Mouse (Mus musculus) intestine, embryonic 14.5 days (tissue): ENCODE results near the gene Arhgap33. TPM values are rescaled to one million over a fixed set of nuclear protein-coding genes. Genes with fewer than 3 reads are reported as not detected.

Experiments used
- ATAC-seq: fragments of 200-750 bp; cut with Nextera tagmentation; replicated peaks from 2 replicates; pipeline ENCODE4 v1.8.0; 2017; ENCODE audit warnings: low read depth, moderate number of reproducible peaks, moderate TSS enrichment, moderate library complexity; ENCODE audit not compliant: low FRiP score, low TSS enrichment
- DNase-seq: peaks from one replicate; pipeline ENCODE4 v3.0.0-alpha.2; 2018; ENCODE audit warnings: low spot score
- H3K27ac ChIP-seq: fragments of 300-500 bp; sonication (generic); 2 replicates; pipeline ENCODE4 v1.5.1; 2014; ENCODE audit warnings: low read depth, mild to moderate bottlenecking, control low read depth
- H3K27me3 ChIP-seq: fragments of 300-500 bp; sonication (generic); replicated peaks from 2 replicates; pipeline ENCODE4 v1.6.1; 2014; ENCODE audit warnings: low read length, control low read depth; ENCODE audit not compliant: control insufficient read depth, insufficient read depth
- H3K36me3 ChIP-seq: fragments of 300-500 bp; sonication (generic); 2 replicates; pipeline ENCODE4 v1.6.1; 2014; ENCODE audit warnings: low read length, control low read depth; ENCODE audit not compliant: control insufficient read depth, insufficient read depth
- H3K4me1 ChIP-seq: fragments of 300-500 bp; sonication (generic); replicated peaks from 2 replicates; pipeline ENCODE4 v1.6.1; 2014; ENCODE audit warnings: low read length, control low read depth, mixed read lengths; ENCODE audit not compliant: control insufficient read depth, insufficient read depth
- H3K4me2 ChIP-seq: fragments of 300-500 bp; sonication (generic); 2 replicates; pipeline ENCODE4 v1.6.1; 2014; ENCODE audit warnings: low read length
- H3K4me3 ChIP-seq: fragments of 300-500 bp; sonication (generic); 2 replicates; pipeline ENCODE4 v1.5.1; 2014; ENCODE audit warnings: low read depth, low read length, control low read depth, mixed read lengths
- H3K9ac ChIP-seq: fragments of 300-500 bp; sonication (generic); 2 replicates; pipeline ENCODE4 v1.6.1; 2014; ENCODE audit warnings: mild to moderate bottlenecking, low read length
- H3K9me3 ChIP-seq: fragments of 300-500 bp; sonication (generic); 2 replicates; pipeline ENCODE4 v1.6.1; 2016; ENCODE audit warnings: low read length, control low read depth; ENCODE audit not compliant: control insufficient read depth
- WGBS: fragments of 180-500 bp; shearing (Covaris S2); extraction: QIAGEN DNeasy Blood & Tissue Kit; methylation state at CpG from one replicate; pipeline ENCODE4 v1.1.7; 2014; 5-methylcytosine and 5-hydroxymethylcytosine counted together
- polyA plus RNA-seq: library from polyadenylated mRNA; unstranded; fragments of >200 nt; fragmentation: Nextera tagmentation; extraction: Ambion mirVana; gene quantifications from 2 replicates; pipeline ENCODE4 v1.2.1, GENCODE M21; 2014

Arhgap33 gene
- polyA plus RNA-seq, 1 experiment from 2014 or later: 11.9 TPM

GRCm38 (mm10) chr7:30549880-30550279, 15.0 kb upstream of the Arhgap33 start:
- 92% methylated on average over 2 of the region's 2 CpGs for WGBS
- no peak for DNase-seq
- H3K9ac ChIP-seq: no peak overlapping the region

GRCm38 (mm10) chr7:30544327-30544726, 9.5 kb upstream of the Arhgap33 start:
- peaks cover 65% of the 10 kb centered on the region for H3K36me3 ChIP-seq
- WGBS: 94% methylated on average over 2 of the region's 2 CpGs
- no peaks in the 10 kb centered on the region for H3K27me3 ChIP-seq
- H3K4me1 ChIP-seq: no peaks in the 10 kb centered on the region
- H3K4me2 ChIP-seq: no peak overlapping the region
- DNase-seq (no peak), ATAC-seq (no peak)
- no peaks in the 10 kb centered on the region for H3K9me3 ChIP-seq
- no peak overlapping the region for H3K9ac ChIP-seq
- no peak overlapping the region for H3K4me3 ChIP-seq
- H3K27ac ChIP-seq: no peak overlapping the region

More at GRCm38 (mm10) chr7:30549880-30550279, 15.0 kb upstream of the Arhgap33 start:
- no peaks in the 10 kb centered on the region for H3K27me3 ChIP-seq
- no peak overlapping the region for H3K4me3 ChIP-seq
- no peak overlapping the region for H3K27ac ChIP-seq
- no peaks in the 10 kb centered on the region for H3K9me3 ChIP-seq
- ATAC-seq: no peak
- H3K4me2 ChIP-seq: no peak overlapping the region
- H3K4me1 ChIP-seq: peaks cover 8% of the 10 kb centered on the region
- H3K36me3 ChIP-seq: peaks cover 32% of the 10 kb centered on the region

GRCm38 (mm10) chr7:30540572-30540971, 5.7 kb upstream of the Arhgap33 start:
- Histone ChIP-seq H3K27ac (no peak overlapping the region), H3K9me3 (no peaks in the 10 kb centered on the region), H3K4me3 (no peak overlapping the region), H3K36me3 (peaks cover 49% of the 10 kb centered on the region), H3K4me2 (no peak overlapping the region), H3K4me1 (0 out of 2 replicates have a peak, but pooled peaks cover under 1% of the 10 kb centered on the region), H3K27me3 (no peaks in the 10 kb centered on the region), H3K9ac (no peak overlapping the region)
- 92% methylated on average over 7 of the region's 7 CpGs for WGBS
- ATAC-seq (no peak), DNase-seq (no peak)

DNA sequence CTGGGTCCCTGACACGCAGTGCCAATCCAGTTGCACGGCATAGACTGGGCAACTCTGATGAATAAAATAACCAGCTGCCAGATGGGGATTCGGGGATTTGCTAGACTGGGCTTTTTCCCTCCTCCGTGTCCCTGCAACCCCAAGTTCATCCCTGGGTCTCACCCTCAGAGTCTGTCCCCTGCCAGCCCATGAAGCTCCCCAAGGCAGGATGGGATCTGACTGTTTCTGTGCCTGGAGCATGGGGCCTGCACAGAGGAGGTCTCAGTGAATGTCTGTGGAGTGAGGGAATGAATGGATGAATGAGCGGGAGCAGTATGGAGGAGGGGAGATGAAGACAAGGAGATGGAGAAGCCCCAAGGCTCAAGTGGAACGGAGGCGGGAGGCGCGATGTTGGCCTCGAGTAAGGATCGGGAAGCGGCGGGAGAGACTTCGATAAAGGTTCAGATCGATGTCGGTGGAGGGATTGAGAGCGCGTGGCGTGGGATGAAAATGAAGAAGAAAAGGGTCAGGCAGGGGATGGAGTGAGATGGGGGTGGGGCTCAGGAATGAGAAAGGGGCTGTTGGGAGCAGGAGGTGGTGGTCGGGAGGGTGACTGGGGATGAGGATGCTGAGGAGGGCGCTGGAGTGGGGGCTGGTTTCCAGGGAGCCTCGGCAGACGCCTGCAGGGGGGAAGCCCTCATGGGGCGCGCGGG, 773 bp downstream of the Arhgap33 start:
- Histone ChIP-seq H3K27me3 (no peaks in the 10 kb centered on the region), H3K27ac (no peak overlapping the region; the same call in 1 of the 2 replicates), H3K4me1 (peaks cover 22% of the 10 kb centered on the region), H3K9me3 (no peaks in the 10 kb centered on the region), H3K9ac (peak overlapping the region; percentile 69), H3K4me2 (peak overlapping the region; percentile 90), H3K4me3 (peak overlapping the region; percentile 72), H3K36me3 (peaks cover 38% of the 10 kb centered on the region)
- DNase-seq: no peak
- WGBS: 8% methylated on average over 26 of the region's 26 CpGs
- ATAC-seq: peak; percentile 24; the same call in 1 of the 2 replicates

DNA sequence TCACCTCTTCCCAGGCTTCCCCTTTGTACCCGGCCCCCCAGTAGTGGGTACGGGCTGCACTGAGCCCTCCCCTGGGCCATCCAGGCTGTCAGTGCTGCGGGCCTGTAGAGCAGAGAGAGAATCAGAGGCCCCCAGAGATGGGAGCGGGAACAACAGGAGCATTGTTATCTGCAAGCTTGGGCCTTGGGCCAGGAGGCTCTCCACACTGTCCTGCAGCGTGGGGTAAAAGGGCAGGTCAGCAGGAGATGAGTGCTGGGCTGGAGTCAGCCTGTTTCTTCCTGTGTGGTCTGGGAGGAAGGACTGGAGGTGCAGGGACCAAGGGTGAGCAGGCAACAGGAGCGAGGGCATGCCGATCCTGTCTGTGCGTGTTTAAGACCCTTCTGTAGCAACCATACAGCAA, 1.9 kb downstream of the Arhgap33 start:
- H3K36me3 ChIP-seq: peaks cover 45% of the 10 kb centered on the region
- no peaks in the 10 kb centered on the region for H3K9me3 ChIP-seq
- no peak for DNase-seq
- ATAC-seq: no peak
- H3K27me3 ChIP-seq: no peaks in the 10 kb centered on the region
- WGBS: 34% methylated on average over 8 of the region's 8 CpGs
- no peak overlapping the region for H3K27ac ChIP-seq
- no peak overlapping the region for H3K4me3 ChIP-seq
- H3K4me2 ChIP-seq: peak overlapping the region; percentile 0; the same call in 1 of the 2 replicates
- no peak overlapping the region for H3K9ac ChIP-seq
- H3K4me1 ChIP-seq: peaks cover 22% of the 10 kb centered on the region

DNA sequence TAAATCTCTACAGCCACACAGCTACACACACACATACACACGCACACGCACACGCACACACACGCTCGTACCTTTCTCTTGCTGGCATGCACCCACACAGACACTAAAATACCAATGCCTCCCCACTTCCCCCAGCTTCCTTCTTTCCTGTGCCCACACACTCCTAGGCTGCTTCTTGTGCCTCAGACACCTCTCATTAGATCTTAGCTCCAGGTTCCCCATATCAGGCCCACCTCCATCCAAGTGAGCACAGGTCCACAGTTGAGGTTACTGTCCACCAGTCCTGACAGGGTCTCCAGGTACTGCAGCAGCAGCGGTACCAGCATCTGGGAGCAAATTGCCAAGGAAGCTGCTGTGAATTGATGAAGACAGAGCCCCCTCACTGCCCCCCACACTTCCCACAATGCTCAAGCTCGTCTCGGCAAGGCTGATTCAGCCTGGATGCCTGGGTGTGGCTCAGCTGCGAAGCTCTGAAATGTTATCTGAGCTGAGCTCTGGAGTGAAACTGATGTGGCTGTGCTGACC, 3.5 kb downstream of the Arhgap33 start:
- DNase-seq (no peak), ATAC-seq (no peak)
- Histone ChIP-seq H3K4me3 (no peak overlapping the region), H3K27ac (no peak overlapping the region), H3K9me3 (no peaks in the 10 kb centered on the region), H3K9ac (no peak overlapping the region), H3K27me3 (no peaks in the 10 kb centered on the region), H3K4me2 (no peak overlapping the region), H3K4me1 (peaks cover 27% of the 10 kb centered on the region), H3K36me3 (peaks cover 46% of the 10 kb centered on the region)
- WGBS: 77% methylated on average over 9 of the region's 9 CpGs

DNA sequence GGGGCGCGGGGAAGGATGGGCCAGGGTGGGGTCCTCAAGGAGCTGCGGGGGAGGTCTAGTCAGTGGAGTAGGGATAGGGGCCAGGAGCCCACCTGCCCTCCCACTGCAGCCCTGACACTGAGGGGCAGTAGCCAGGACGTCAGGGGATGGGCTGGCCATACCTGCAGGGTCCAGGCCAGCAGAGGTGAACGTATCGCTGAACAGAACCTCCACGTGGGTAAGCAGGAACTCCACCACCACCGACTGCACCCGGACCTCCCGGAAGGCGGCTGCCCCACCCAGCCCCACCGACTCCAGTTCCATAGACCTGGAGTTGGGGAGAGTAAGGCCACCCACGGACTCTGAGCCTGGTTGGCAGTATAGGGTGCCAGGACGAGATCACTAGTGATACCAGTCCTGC, 7.9 kb downstream of the Arhgap33 start:
- 80% methylated on average over 14 of the region's 14 CpGs for WGBS
- ATAC-seq (no peak), DNase-seq (no peak)
- H3K27me3 ChIP-seq: no peaks in the 10 kb centered on the region
- H3K9ac ChIP-seq: peak overlapping the region; percentile 4; the same call in 1 of the 2 replicates
- H3K4me2 ChIP-seq: peak overlapping the region; percentile 35; the same call in 1 of the 2 replicates
- no peak overlapping the region for H3K27ac ChIP-seq
- H3K36me3 ChIP-seq: peaks cover 67% of the 10 kb centered on the region
- H3K4me1 ChIP-seq: peaks cover 16% of the 10 kb centered on the region
- no peaks in the 10 kb centered on the region for H3K9me3 ChIP-seq
- no peak overlapping the region for H3K4me3 ChIP-seq

DNA sequence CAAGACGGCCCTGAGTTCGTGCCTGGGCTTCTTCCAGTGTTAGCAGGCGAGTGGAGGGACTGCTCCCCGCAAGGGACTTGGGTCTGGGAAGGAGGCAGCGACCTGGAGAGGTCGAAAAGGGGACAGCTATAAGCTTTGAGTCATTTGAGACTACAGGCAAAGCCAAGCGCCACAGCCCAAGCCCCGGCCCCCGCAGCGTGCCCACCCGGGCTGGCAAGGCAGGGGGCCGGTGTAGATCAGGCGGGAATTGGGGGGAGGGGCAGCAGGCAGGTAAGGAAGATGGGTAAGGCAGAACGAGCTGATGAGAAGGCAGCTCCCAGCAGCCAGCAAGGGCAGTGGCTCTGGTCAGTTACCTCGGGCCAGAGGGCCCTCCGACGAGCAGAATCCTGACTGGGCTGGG, 8.5 kb downstream of the Arhgap33 start:
- Histone ChIP-seq H3K4me1 (peaks cover 13% of the 10 kb centered on the region), H3K4me3 (no peak overlapping the region), H3K4me2 (peak overlapping the region; percentile 35), H3K27ac (peak overlapping the region; percentile 24; the same call in 1 of the 2 replicates), H3K9ac (peak overlapping the region; percentile 4; the same call in 1 of the 2 replicates), H3K9me3 (no peaks in the 10 kb centered on the region), H3K36me3 (peaks cover 61% of the 10 kb centered on the region), H3K27me3 (no peaks in the 10 kb centered on the region)
- WGBS: 33% methylated on average over 17 of the region's 17 CpGs
- DNase-seq (no peak), ATAC-seq (no peak)
